Mouse (Mus musculus): ENCODE results near the gene Il4ra. TPM values are rescaled to one million over a fixed set of nuclear protein-coding genes. Genes with fewer than 3 reads are reported as not detected.

The Il4ra gene
- total and polyA plus RNA-seq, 2 experiments from 2014 or later, result 4.5 to 14.3 TPM

DNA sequence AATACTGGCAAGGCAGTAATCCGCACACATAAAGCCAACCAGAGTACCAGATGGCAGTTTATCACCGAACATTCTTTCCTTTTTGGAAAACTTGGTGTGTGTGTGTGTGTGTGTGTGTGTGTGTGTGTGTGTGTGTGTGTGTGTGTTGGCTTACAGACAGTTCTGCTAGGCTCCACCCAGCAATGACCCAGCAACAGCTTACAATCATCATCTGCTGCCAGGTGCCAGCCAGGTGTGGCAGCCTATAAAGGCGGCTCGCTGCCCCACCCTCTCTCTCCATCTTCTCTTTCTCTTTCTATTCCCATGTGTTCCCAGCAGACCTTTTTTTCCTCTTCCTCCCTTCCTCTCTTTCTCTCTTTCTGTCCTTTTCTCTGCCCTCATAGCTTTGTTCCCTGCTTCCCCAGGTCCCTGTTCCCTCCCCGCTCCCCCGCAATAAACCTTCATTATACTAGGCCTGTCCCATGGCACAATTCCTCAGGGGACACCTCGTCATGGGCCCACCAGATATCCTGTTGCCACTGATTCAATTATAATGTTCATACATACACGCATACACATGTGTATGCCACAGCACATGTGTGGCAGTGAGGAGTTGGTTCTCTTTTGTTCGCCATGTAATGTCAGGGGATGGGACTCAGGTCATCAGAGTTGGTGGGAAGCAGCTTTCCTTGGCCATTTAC is 23.9 kb upstream of the Il4ra start:
- 89% methylated on average over 9 of the region's 9 CpGs for WGBS
- no peak overlapping the region for H3K9ac ChIP-seq (replicated peaks; ENCODE audit: low read length)
- H3K9me3 ChIP-seq (ENCODE audit: low read length), result no peaks in the 10 kb centered on the region
- no peaks in the 10 kb centered on the region for H3K36me3 ChIP-seq (ENCODE audit: insufficient read depth, low read length)
- ATAC-seq (no peak), DNase-seq (ENCODE audit: low spot score) (no peak)
- H3K27ac ChIP-seq, result no peak overlapping the region
- no peak overlapping the region for H3K4me2 ChIP-seq (ENCODE audit: low read depth, low read length)
- TF ChIP-seq CTCF (IDR thresholded peaks at IDR 0.05; ENCODE audit: low read depth), result no peak
- no peak overlapping the region for H3K4me3 ChIP-seq (ENCODE audit: low read length)
- no peaks in the 10 kb centered on the region for H3K4me1 ChIP-seq (ENCODE audit: insufficient read depth, low read length)
- no peaks in the 10 kb centered on the region for H3K27me3 ChIP-seq (ENCODE audit: insufficient read depth, low read length)

DNA sequence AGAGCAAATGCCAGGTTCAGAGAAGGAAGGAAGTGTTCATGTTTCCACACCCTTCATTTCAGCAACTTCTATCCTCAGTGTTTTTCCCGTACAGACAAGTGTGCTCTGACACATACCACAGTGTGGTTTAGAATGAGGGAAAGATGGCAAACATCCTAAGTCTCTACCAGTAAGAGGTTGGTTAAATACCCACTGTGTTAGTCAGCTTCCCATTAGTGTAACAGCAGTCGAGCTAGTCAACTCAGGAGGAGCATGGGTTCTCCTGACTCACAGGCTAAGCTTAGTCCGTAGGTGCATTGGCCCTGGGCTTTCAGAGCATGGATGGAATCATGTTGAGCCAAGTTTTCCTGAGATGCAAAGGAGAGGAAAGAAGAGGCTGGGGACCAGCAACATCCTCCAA is 12.6 kb upstream of the Il4ra start:
- Histone ChIP-seq H3K9me3 (ENCODE audit: low read length) (peaks cover 3% of the 10 kb centered on the region; the same call in 1 of the 2 replicates), H3K9ac (replicated peaks; ENCODE audit: low read length) (no peak overlapping the region), H3K4me2 (ENCODE audit: low read depth, low read length) (no peak overlapping the region), H3K4me1 (ENCODE audit: insufficient read depth, low read length) (no peaks in the 10 kb centered on the region), H3K27ac (no peak overlapping the region), H3K36me3 (ENCODE audit: insufficient read depth, low read length) (no peaks in the 10 kb centered on the region), H3K27me3 (ENCODE audit: insufficient read depth, low read length) (no peaks in the 10 kb centered on the region), H3K4me3 (ENCODE audit: low read length) (no peak overlapping the region)
- WGBS, result 89% methylated on average over 3 of the region's 3 CpGs
- no peak for DNase-seq (ENCODE audit: low spot score)
- ATAC-seq, result no peak
- TF ChIP-seq CTCF (IDR thresholded peaks at IDR 0.05; ENCODE audit: low read depth), result no peak

DNA sequence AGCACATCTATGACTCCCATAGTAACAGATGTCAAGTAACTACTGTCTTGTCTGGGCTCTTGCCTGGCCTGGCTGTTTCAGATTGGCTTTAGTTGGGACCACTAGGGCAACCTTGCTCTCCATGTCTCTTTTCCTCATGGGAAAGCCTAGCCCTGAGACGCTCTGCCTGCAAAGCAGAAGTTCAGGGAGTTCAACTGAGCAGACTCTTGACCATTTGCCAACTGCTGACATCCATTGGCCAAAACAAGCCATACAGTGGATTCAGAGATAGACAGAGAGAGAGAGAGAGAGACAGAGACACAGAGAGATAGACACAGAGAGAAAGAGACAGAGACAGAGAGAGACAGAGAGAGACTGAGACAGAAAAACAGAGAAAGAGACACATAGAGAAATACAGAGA is 10.9 kb upstream of the Il4ra start:
- H3K9ac ChIP-seq (replicated peaks; ENCODE audit: low read length), result no peak overlapping the region
- no peak overlapping the region for H3K4me3 ChIP-seq (ENCODE audit: low read length)
- no peak for TF ChIP-seq CTCF (IDR thresholded peaks at IDR 0.05; ENCODE audit: low read depth)
- H3K9me3 ChIP-seq (ENCODE audit: low read length), result no peaks in the 10 kb centered on the region
- H3K27me3 ChIP-seq (ENCODE audit: insufficient read depth, low read length), result no peaks in the 10 kb centered on the region
- no peaks in the 10 kb centered on the region for H3K4me1 ChIP-seq (ENCODE audit: insufficient read depth, low read length)
- H3K27ac ChIP-seq, result no peak overlapping the region
- H3K4me2 ChIP-seq (ENCODE audit: low read depth, low read length), result no peak overlapping the region
- WGBS, result 79% methylated on average over 1 of the region's 1 CpGs
- ATAC-seq (no peak), DNase-seq (ENCODE audit: low spot score) (no peak)
- no peaks in the 10 kb centered on the region for H3K36me3 ChIP-seq (ENCODE audit: insufficient read depth, low read length)

DNA sequence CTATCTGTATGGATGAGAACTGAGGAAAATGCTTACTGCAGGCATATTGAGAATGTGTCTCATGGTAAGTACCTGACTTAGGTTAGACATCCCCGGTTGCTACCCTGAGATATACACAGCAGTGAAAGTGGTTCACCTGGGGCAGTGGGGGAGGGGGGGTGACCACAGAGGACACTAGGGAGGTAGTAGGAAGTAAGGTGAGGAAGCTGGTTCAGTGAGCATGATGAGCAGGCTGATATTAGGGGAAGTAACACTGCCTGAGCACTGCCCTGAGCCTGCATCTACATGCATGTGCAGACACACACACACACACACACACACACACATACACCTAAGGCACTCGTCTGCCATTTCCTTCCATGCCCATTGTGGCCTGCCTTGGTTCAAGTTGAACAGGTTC is 10.1 kb upstream of the Il4ra start:
- ATAC-seq, result no peak

DNA sequence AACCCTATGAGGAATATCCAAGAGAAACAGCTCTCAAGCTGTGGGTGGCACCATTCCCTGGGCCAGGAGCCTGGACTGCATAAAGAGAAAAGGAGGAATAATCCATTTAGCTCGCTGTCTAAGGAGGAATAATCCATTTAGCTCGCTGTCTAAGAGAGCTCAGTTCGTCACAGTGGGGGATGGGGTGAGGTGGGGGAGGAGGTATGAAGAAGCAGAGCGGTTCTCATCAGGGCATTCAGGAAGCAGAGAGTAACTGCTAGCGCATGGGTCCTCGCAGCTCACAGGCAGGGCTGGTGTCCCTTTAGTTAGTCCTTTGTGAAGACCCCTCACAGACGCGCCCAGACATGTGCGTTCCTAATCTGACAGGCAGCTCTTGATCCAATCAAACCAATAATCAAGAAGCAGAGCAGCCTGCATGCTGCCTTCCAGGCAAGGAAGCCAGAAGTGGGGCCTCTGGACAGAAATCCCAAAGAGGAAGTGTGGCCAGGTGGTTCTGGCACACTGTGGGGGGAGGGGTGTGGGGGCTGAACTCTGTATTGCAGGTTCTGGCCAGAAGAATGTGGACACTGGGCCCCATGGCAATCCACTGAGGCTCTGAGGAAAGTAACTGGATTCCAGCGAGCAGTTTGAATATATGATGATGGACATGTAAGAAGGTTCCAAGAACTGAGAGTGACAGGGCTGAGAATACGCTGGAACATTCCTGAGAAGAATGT is 9.4 kb upstream of the Il4ra start:
- Histone ChIP-seq H3K4me1 (ENCODE audit: insufficient read depth, low read length) (no peaks in the 10 kb centered on the region), H3K9ac (replicated peaks; ENCODE audit: low read length) (no peak overlapping the region), H3K27me3 (ENCODE audit: insufficient read depth, low read length) (no peaks in the 10 kb centered on the region), H3K4me3 (ENCODE audit: low read length) (no peak overlapping the region), H3K27ac (no peak overlapping the region), H3K9me3 (ENCODE audit: low read length) (no peaks in the 10 kb centered on the region), H3K4me2 (ENCODE audit: low read depth, low read length) (no peak overlapping the region), H3K36me3 (ENCODE audit: insufficient read depth, low read length) (no peaks in the 10 kb centered on the region)
- ATAC-seq (no peak), DNase-seq (ENCODE audit: low spot score) (no peak)
- no peak for TF ChIP-seq CTCF (IDR thresholded peaks at IDR 0.05; ENCODE audit: low read depth)
- WGBS, result 59% methylated on average over 11 of the region's 11 CpGs

More for the DNA sequence above, 10.1 kb upstream of the Il4ra start:
- Histone ChIP-seq H3K4me1 (ENCODE audit: insufficient read depth, low read length) (no peaks in the 10 kb centered on the region), H3K9me3 (ENCODE audit: low read length) (no peaks in the 10 kb centered on the region), H3K4me2 (ENCODE audit: low read depth, low read length) (no peak overlapping the region), H3K4me3 (ENCODE audit: low read length) (no peak overlapping the region), H3K27me3 (ENCODE audit: insufficient read depth, low read length) (no peaks in the 10 kb centered on the region), H3K36me3 (ENCODE audit: insufficient read depth, low read length) (no peaks in the 10 kb centered on the region), H3K9ac (replicated peaks; ENCODE audit: low read length) (no peak overlapping the region), H3K27ac (no peak overlapping the region)
- DNase-seq (ENCODE audit: low spot score), result no peak
- WGBS, result 82% methylated on average over 2 of the region's 2 CpGs
- TF ChIP-seq CTCF (IDR thresholded peaks at IDR 0.05; ENCODE audit: low read depth), result no peak

DNA sequence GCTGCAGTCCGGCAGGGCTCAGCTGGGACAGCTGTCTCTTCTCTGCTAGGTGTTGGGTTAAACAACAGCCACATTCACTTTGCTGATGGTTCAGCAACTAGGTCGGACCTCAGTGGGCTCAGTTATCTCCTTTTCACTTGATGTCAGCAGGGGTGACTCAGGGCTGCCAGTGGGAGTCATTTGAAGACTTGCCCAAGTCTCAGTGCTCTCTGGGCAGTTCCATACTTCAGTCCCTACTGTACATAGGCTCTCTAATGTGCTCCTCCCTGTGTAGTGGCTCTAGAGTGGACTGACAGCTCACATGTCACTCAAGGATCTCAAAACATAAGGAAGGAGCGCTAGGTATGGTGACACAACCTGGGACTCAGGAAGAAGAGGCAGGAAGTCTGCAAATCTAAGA is 8.4 kb upstream of the Il4ra start:
- DNase-seq (ENCODE audit: low spot score) (no peak), ATAC-seq (no peak)
- WGBS, result 70% methylated on average over 3 of the region's 3 CpGs
- no peaks in the 10 kb centered on the region for H3K36me3 ChIP-seq (ENCODE audit: insufficient read depth, low read length)
- H3K27me3 ChIP-seq (ENCODE audit: insufficient read depth, low read length), result no peaks in the 10 kb centered on the region
- H3K9me3 ChIP-seq (ENCODE audit: low read length), result no peaks in the 10 kb centered on the region
- no peak overlapping the region for H3K4me2 ChIP-seq (ENCODE audit: low read depth, low read length)
- H3K9ac ChIP-seq (replicated peaks; ENCODE audit: low read length), result no peak overlapping the region
- TF ChIP-seq CTCF (IDR thresholded peaks at IDR 0.05; ENCODE audit: low read depth), result no peak
- H3K4me1 ChIP-seq (ENCODE audit: insufficient read depth, low read length), result no peaks in the 10 kb centered on the region
- H3K27ac ChIP-seq, result no peak overlapping the region
- H3K4me3 ChIP-seq (ENCODE audit: low read length), result no peak overlapping the region

DNA sequence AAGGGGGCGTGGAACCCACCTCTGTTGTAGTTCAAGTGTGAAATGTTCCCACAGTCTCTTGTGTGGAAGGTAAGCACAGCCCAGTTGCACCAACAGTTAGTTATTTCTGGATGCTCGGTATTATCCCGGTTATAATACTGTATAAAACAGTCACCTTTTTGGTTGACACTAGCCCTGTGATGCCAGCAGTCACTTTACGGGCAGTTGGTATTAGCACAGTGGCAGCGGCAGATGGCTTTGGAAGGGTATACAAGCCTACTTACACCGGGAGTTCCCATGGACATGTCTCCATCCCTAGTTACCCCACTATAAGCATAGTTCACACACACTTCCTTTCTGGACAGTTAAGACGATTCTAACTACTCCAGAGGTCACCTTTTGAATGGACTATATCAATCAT is 6.6 kb upstream of the Il4ra start:
- H3K4me3 ChIP-seq (ENCODE audit: low read length), result no peak overlapping the region
- no peak overlapping the region for H3K4me2 ChIP-seq (ENCODE audit: low read depth, low read length)
- 90% methylated on average over 7 of the region's 7 CpGs for WGBS
- H3K36me3 ChIP-seq (ENCODE audit: insufficient read depth, low read length), result no peaks in the 10 kb centered on the region
- TF ChIP-seq CTCF (IDR thresholded peaks at IDR 0.05; ENCODE audit: low read depth), result no peak
- ATAC-seq (no peak), DNase-seq (ENCODE audit: low spot score) (no peak)
- H3K4me1 ChIP-seq (ENCODE audit: insufficient read depth, low read length), result no peaks in the 10 kb centered on the region
- no peak overlapping the region for H3K27ac ChIP-seq
- no peaks in the 10 kb centered on the region for H3K27me3 ChIP-seq (ENCODE audit: insufficient read depth, low read length)
- no peak overlapping the region for H3K9ac ChIP-seq (replicated peaks; ENCODE audit: low read length)
- H3K9me3 ChIP-seq (ENCODE audit: low read length), result no peaks in the 10 kb centered on the region

All from hindbrain, postnatal 0 days (tissue).